8 mouse cellular contexts compared by ENCODE assay signal in genomic region chr5:125433793-125434337, GRCm38 (mm10). TPM values are rescaled to one million over a fixed set of nuclear protein-coding genes. Genes with fewer than 3 reads are reported as not detected.
DNase-seq lines count a peak whose midpoint lies in the region; ATAC-seq and TF ChIP-seq lines count a peak whose summit lies in the region.

Gene Dhx37 (minus strand): TSS chr5:125434121.

- DNase-seq in gastrocnemius, adult 8-10 months (ENCODE audit: low spot score in 2 of 2): peak; percentile 87 to 92
- DNase-seq in hindlimb bud, embryonic 11.5 days (ENCODE audit: extremely low spot score, low read depth, low spot score): peak; percentile 67
- DNase-seq in left cerebral cortex, adult 8-10 months (ENCODE audit: low spot score in 2 of 2): peak; percentile 78 to 92
- peak; percentile 96 to 97 for DNase-seq in right cerebral cortex, postnatal 10 days (ENCODE audit: low spot score in 2 of 2)
- peak; percentile 91 for DNase-seq in urinary bladder, postnatal 25 days (ENCODE audit: low spot score)

- ATAC-seq in activated CD4-positive, CD25-positive, alpha-beta regulatory T cell, adult 4 months: peak; percentile 94

- peak within 1 kb of the TSS; percentile 55 for H3K4me3 ChIP-seq in cortical plate, adult 2 months (ENCODE audit: insufficient read depth, low read length)
- H3K4me3 ChIP-seq in megakaryocyte, embryonic 14.5 days (replicated peaks): peak within 1 kb of the TSS; percentile 98

- TF ChIP-seq CTCF in cortical plate, adult 2 months (IDR thresholded peaks at IDR 0.05; ENCODE audit: extremely low read depth, insufficient read depth, low read length): no peak

- H3K27me3 ChIP-seq in megakaryocyte, embryonic 14.5 days (replicated peaks): no peaks in the 10 kb centered on the region

- H3K36me3 ChIP-seq in megakaryocyte, embryonic 14.5 days (replicated peaks; ENCODE audit: low read length): peaks cover 28% of the 10 kb centered on the region

- peaks cover 3% of the 10 kb centered on the region for H3K4me1 ChIP-seq in cortical plate, adult 2 months (ENCODE audit: control insufficient read depth, insufficient read depth, low read length)
- H3K4me1 ChIP-seq in megakaryocyte, embryonic 14.5 days: peaks cover 48% of the 10 kb centered on the region

- H3K9me3 ChIP-seq in megakaryocyte, embryonic 14.5 days: no peaks in the 10 kb centered on the region

- TF ChIP-seq POLR2A in cortical plate, adult 2 months (IDR thresholded peaks at IDR 0.05; ENCODE audit: extremely low read depth, insufficient read depth, low read length): peak; percentile 68

- H3K27ac ChIP-seq in cortical plate, adult 2 months (ENCODE audit: insufficient read depth, low read length): no peak within 1 kb of the TSS

RNA-seq across cellular contexts. Expression of gene Dhx37, which starts in this region (rescaled TPM):
- polyA plus RNA-seq in activated CD4-positive, CD25-positive, alpha-beta regulatory T cell, adult 4 months (2017; shearing (Covaris generic)): 10 to 100 TPM in 1 of 2 experiments, 1 to 10 TPM in 1; 6.1 to 13.8 TPM
- 16.2 and 16.9 TPM in 2 replicates for polyA plus RNA-seq in cortical plate, adult 2 months (2012; rRNA removed)
- 1 to 10 TPM; 4.4 to 5.1 (median 4.8) TPM for total RNA-seq in gastrocnemius, adult 8-10 months (2022)
- total RNA-seq in left cerebral cortex, adult 8-10 months (2022): 10 to 100 TPM in 3 of 4 experiments, 1 to 10 TPM in 1; 9.4 to 12.9 (median 11.7) TPM
- polyA plus RNA-seq in megakaryocyte, embryonic 14.5 days (2012; ENCODE audit: insufficient read depth, low replicate concordance): 14.4 and 23.5 TPM in 2 replicates
